Mouse (Mus musculus) MEL (cell line): ENCODE results near the gene Pla2g6. TPM values are rescaled to one million over a fixed set of nuclear protein-coding genes. Genes with fewer than 3 reads are reported as not detected.

Experiments
- DNase-seq: peaks from one replicate; pipeline ENCODE4 v3.0.0; 2011; ENCODE audit warnings: low read depth, low spot score
- H3K27ac ChIP-seq: 2 replicates; pipeline ENCODE4 v1.5.1; 2012; ENCODE audit warnings: low read depth, mild to moderate bottlenecking, control low read depth, low read length, moderate library complexity; ENCODE audit not compliant: control insufficient read depth
- H3K27me3 ChIP-seq, 2 experiments: fragments of 150-350 bp in 1 of 2; sonication (generic) in 1 of 2; 2 replicates each; pipeline ENCODE4 v1.6.1; 2012; ENCODE audit warnings: low read length in 2 of 2, mild to moderate bottlenecking in 2 of 2, improper control_type of control experiment in 1 of 2, moderate library complexity in 1 of 2; ENCODE audit not compliant: insufficient read depth in 2 of 2, control insufficient read depth in 1 of 2
- H3K36me3 ChIP-seq, 2 experiments: 2 replicates each; pipeline ENCODE4 v1.6.1; 2012 to 2014; ENCODE audit warnings: low read length in 2 of 2, improper control_type of control experiment in 1 of 2, inconsistent platforms in 1 of 2, mild to moderate bottlenecking in 1 of 2; ENCODE audit not compliant: insufficient read depth in 2 of 2, control insufficient read depth in 1 of 2
- H3K4me1 ChIP-seq, 2 experiments: fragments of 150-350 bp in 1 of 2; sonication (generic) in 1 of 2; 2 replicates each; pipeline ENCODE4 v1.6.1; 2012; ENCODE audit warnings: low read length in 2 of 2, improper control_type of control experiment in 1 of 2, mild to moderate bottlenecking in 1 of 2; ENCODE audit not compliant: insufficient read depth in 2 of 2, control insufficient read depth in 1 of 2
- H3K4me3 ChIP-seq, 2 experiments: fragments of 150-350 bp in 1 of 2; sonication (generic) in 1 of 2; 2 replicates each; pipeline ENCODE4 v1.5.1; 2012; ENCODE audit warnings: low read depth in 2 of 2, low read length in 2 of 2, mild to moderate bottlenecking in 2 of 2, moderate library complexity in 2 of 2, control low read depth in 1 of 2, improper control_type of control experiment in 1 of 2; ENCODE audit not compliant: control insufficient read depth in 1 of 2, insufficient read depth in 1 of 2
- H3K79me2 ChIP-seq: 2 replicates; pipeline ENCODE4 v1.6.1; 2012; ENCODE audit warnings: mild to moderate bottlenecking, low read length, moderate library complexity; ENCODE audit not compliant: control insufficient read depth, poor library complexity, insufficient read depth
- H3K9ac ChIP-seq: 2 replicates; pipeline ENCODE4 v1.6.1; 2012; ENCODE audit warnings: low read depth, mild to moderate bottlenecking, control low read depth, low read length, moderate library complexity; ENCODE audit not compliant: control insufficient read depth, poor library complexity, severe bottlenecking
- H3K9me3 ChIP-seq: fragments of 150-350 bp; sonication (generic); replicated peaks from 2 replicates; pipeline ENCODE4 v1.6.1; 2012; ENCODE audit warnings: mild to moderate bottlenecking, low read length, improper control_type of control experiment, moderate library complexity; ENCODE audit not compliant: insufficient read depth
- BHLHE40 ChIP-seq: IDR thresholded peaks from 2 replicates; pipeline ENCODE4 v1.6.1; 2012; ENCODE audit warnings: low read depth, mild to moderate bottlenecking, inconsistent platforms, low read length, improper control_type of control experiment, borderline replicate concordance
- CTCF ChIP-seq, 3 experiments: IDR thresholded peaks in 2 of 3; conservative IDR thresholded peaks in 1 of 3; 2 replicates each; pipeline ENCODE4 v1.5.1; 2011 to 2012; ENCODE audit warnings: low read length in 3 of 3, low read depth in 2 of 3, mild to moderate bottlenecking in 2 of 3, improper control_type of control experiment in 1 of 3, inconsistent platforms in 1 of 3, mixed read lengths in 1 of 3, moderate library complexity in 1 of 3; ENCODE audit not compliant: control insufficient read depth in 1 of 3, insufficient read depth in 1 of 3, poor library complexity in 1 of 3, severe bottlenecking in 1 of 3
- E2F4 ChIP-seq: IDR thresholded peaks from 2 replicates; pipeline ENCODE4 v1.6.1; 2011; ENCODE audit warnings: low read depth, low read length, improper control_type of control experiment, borderline replicate concordance
- ELF1 ChIP-seq: IDR thresholded peaks from 2 replicates; pipeline ENCODE4 v1.6.1; 2014; ENCODE audit warnings: low read depth, mild to moderate bottlenecking, inconsistent platforms, low read length, improper control_type of control experiment, moderate library complexity
- ETS1 ChIP-seq: IDR thresholded peaks from 2 replicates; pipeline ENCODE4 v1.6.1; 2012; ENCODE audit warnings: low read depth, mild to moderate bottlenecking, inconsistent platforms, low read length, improper control_type of control experiment, moderate library complexity
- HCFC1 ChIP-seq: IDR thresholded peaks from 2 replicates; pipeline ENCODE4 v1.6.1; 2012; ENCODE audit warnings: low read depth, mild to moderate bottlenecking, inconsistent platforms, low read length, improper control_type of control experiment, moderate library complexity
- MAFK ChIP-seq: IDR thresholded peaks from 2 replicates; pipeline ENCODE4 v1.6.1; 2011; ENCODE audit warnings: low read depth, mild to moderate bottlenecking, low read length, improper control_type of control experiment, borderline replicate concordance
- MAX ChIP-seq: IDR thresholded peaks from 2 replicates; pipeline ENCODE4 v1.6.1; 2011; ENCODE audit warnings: low read length, improper control_type of control experiment
- MAZ ChIP-seq: IDR thresholded peaks from 2 replicates; pipeline ENCODE4 v1.6.1; 2012; ENCODE audit warnings: low read depth, mild to moderate bottlenecking, inconsistent platforms, low read length, improper control_type of control experiment
- MYC ChIP-seq: IDR thresholded peaks from 2 replicates; pipeline ENCODE4 v1.6.1; 2011; ENCODE audit warnings: low read depth, mild to moderate bottlenecking, low read length, improper control_type of control experiment, moderate library complexity
- NRF1 ChIP-seq: IDR thresholded peaks from 2 replicates; pipeline ENCODE4 v1.6.1; 2014; ENCODE audit warnings: low read depth, mild to moderate bottlenecking, inconsistent platforms, low read length, improper control_type of control experiment, moderate library complexity; ENCODE audit not compliant: poor library complexity, insufficient read depth, severe bottlenecking
- POLR2A ChIP-seq, 2 experiments: IDR thresholded peaks; 2 replicates each; pipeline ENCODE4 v1.6.1; 2011 to 2012; ENCODE audit warnings: low read length in 2 of 2, mild to moderate bottlenecking in 2 of 2, control low read depth in 1 of 2, improper control_type of control experiment in 1 of 2, low read depth in 1 of 2, moderate library complexity in 1 of 2; ENCODE audit not compliant: control insufficient read depth in 1 of 2, insufficient read depth in 1 of 2, poor library complexity in 1 of 2
- POLR2AphosphoS2 ChIP-seq: IDR thresholded peaks from 2 replicates; pipeline ENCODE4 v1.6.1; 2011; ENCODE audit warnings: low read length, improper control_type of control experiment
- SMC3 ChIP-seq: IDR thresholded peaks from 2 replicates; pipeline ENCODE4 v1.6.1; 2011; ENCODE audit warnings: low read depth, low read length, improper control_type of control experiment
- TBP ChIP-seq: IDR thresholded peaks from 2 replicates; pipeline ENCODE4 v1.8.0; 2011; ENCODE audit warnings: low read depth, low read length, improper control_type of control experiment
- TCF12 ChIP-seq: IDR thresholded peaks from 2 replicates; pipeline ENCODE4 v1.6.1; 2014; ENCODE audit warnings: low read depth, mild to moderate bottlenecking, inconsistent platforms, low read length, improper control_type of control experiment, moderate library complexity
- USF1 ChIP-seq: IDR thresholded peaks from 2 replicates; pipeline ENCODE4 v1.6.1; 2014; ENCODE audit warnings: low read depth, mild to moderate bottlenecking, inconsistent platforms, low read length, improper control_type of control experiment, moderate library complexity
- USF2 ChIP-seq, 2 experiments: IDR thresholded peaks; 2 replicates each; pipeline ENCODE4 v1.6.1; 2011 to 2012; ENCODE audit warnings: improper control_type of control experiment in 2 of 2, low read length in 2 of 2, borderline replicate concordance in 1 of 2, inconsistent platforms in 1 of 2, low read depth in 1 of 2, mild to moderate bottlenecking in 1 of 2; ENCODE audit not compliant: insufficient read depth in 1 of 2
- ZKSCAN1 ChIP-seq: IDR thresholded peaks from 2 replicates; pipeline ENCODE4 v1.6.1; 2012; ENCODE audit warnings: low read depth, mild to moderate bottlenecking, inconsistent platforms, low read length, improper control_type of control experiment, moderate library complexity
- ZMIZ1 ChIP-seq: IDR thresholded peaks from 2 replicates; pipeline ENCODE4 v1.6.1; 2012; ENCODE audit warnings: low read depth, mild to moderate bottlenecking, inconsistent platforms, low read length, improper control_type of control experiment, moderate library complexity
- polyA plus RNA-seq, 2 experiments: library from polyadenylated mRNA; stranded (reverse) in 1 of 2; unstranded in 1 of 2; fragments of >175 nt in 1 of 2; fragments of >200 nt in 1 of 2; gene quantifications; 2 replicates each; pipeline versions ENCODE4 v1.2.1 to v1.2.4; 2012; ENCODE audit warnings: low replicate concordance in 2 of 2, low read depth in 1 of 2; ENCODE audit not compliant: insufficient read length in 2 of 2, insufficient read depth in 1 of 2, missing spikeins in 1 of 2
- total RNA-seq: library from RNA; depleted of rRNA; stranded (reverse); fragments of 300-350 nt; gene quantifications from 2 replicates; pipeline ENCODE4 v1.2.3, GENCODE M21; 2012

Gene Pla2g6
- total and polyA plus RNA-seq, 3 experiments, result 11.8 to 24.7 TPM; not detected in 1

DNA sequence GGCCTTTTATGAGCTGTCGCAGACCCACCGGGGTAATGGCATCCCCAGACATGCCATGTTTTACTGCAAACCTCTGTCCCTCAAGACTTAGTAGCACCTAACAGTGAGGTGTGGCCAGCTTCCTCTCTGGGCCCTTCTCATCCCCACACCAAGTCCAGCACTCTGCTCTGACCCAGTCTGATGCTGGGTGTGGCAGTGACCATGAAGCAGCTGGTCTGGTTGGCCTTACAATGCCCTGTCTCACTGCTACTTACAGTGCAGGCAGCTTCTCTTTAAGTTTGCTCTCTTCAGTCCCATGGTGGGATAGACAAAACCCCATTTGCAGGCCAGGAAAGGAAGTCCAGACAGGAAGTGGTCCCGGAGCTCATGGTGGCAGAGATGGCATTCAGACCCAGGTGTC is 82.9 kb downstream of the Pla2g6 start:
- peaks cover 0 to 2% of the 10 kb centered on the region in 2 experiments; a peak in 1 of 4 replicates for H3K36me3 ChIP-seq
- H3K4me1 ChIP-seq, result no peaks in the 10 kb centered on the region
- H3K27ac ChIP-seq, result no peak overlapping the region
- H3K27me3 ChIP-seq, result no peaks in the 10 kb centered on the region
- DNase-seq, result no peak
- no peak overlapping the region for H3K9ac ChIP-seq
- no peaks in the 10 kb centered on the region for H3K9me3 ChIP-seq
- no peak for TF ChIP-seq MAFK
- no peak for TF ChIP-seq POLR2AphosphoS2
- no peak for TF ChIP-seq NRF1
- no peak for TF ChIP-seq HCFC1
- TF ChIP-seq BHLHE40, result no peak
- TF ChIP-seq MAX, result no peak
- TF ChIP-seq USF2 (IDR thresholded peaks at IDR 0.05; ENCODE audit: borderline replicate concordance in 1 of 2, insufficient read depth in 1 of 2, low read depth in 1 of 2, low read length in 2 of 2), result no peak
- no peak for TF ChIP-seq ELF1
- TF ChIP-seq SMC3, result no peak
- TF ChIP-seq POLR2A (IDR thresholded peaks at IDR 0.05; ENCODE audit: control insufficient read depth in 1 of 2, insufficient read depth in 1 of 2, low read depth in 1 of 2, low read length in 2 of 2, poor library complexity in 1 of 2), result no peak
- no peak for TF ChIP-seq TBP
- no peak for TF ChIP-seq MYC
- no peak for TF ChIP-seq TCF12
- TF ChIP-seq ZMIZ1, result no peak
- no peak for TF ChIP-seq MAZ
- no peak for TF ChIP-seq ETS1
- no peak for TF ChIP-seq E2F4
- TF ChIP-seq ZKSCAN1, result no peak
- no peak for TF ChIP-seq USF1
- no peaks in the 10 kb centered on the region for H3K79me2 ChIP-seq
- H3K4me3 ChIP-seq, result no peak overlapping the region

DNA sequence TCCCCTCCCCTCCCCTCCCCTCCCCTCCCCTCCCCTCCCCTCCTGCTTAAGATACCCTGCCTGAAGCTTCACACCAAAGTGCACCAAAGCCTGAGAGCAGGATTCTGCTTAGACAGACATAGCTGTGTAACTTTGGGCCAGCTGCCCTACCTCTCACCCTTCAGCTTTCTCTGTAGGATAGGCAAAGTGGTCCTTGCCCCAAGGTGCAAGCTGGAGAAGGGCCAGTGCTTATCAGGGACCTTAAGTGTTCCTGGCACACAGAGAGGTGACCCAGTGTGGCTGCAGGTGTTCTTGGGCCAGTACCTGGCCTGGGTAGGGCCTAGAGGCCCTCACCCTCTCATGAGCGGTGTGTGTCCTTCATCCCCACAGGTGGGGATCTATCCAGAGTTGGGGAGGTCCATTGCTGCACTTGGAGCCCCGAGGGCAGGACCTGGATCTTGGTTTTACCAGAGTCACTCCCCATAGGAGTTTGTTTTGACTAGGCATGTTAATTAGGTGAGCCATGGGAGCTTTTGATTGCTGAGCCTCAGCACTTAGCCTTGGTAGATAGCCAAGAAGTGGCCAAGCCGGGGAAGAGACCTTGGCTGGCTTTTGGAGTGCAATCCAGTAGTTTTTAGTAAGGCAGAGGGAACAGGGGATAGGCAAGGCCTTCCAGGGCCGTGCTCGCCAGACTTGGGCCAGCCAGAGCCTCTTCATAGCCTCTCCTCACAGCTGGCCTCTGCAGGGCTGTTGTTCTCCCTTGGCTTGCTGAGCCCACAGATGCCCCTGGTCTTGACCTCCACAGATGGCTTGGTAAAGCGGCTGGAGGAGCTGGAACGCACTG is 83.9 kb downstream of the Pla2g6 start:
- Histone ChIP-seq H3K4me3 (no peak overlapping the region), H3K27me3 (no peaks in the 10 kb centered on the region), H3K27ac (no peak overlapping the region), H3K9me3 (no peaks in the 10 kb centered on the region), H3K79me2 (no peaks in the 10 kb centered on the region), H3K36me3 (peaks cover 0 to 2% of the 10 kb centered on the region in 2 experiments; a peak in 1 of 4 replicates), H3K4me1 (no peaks in the 10 kb centered on the region), H3K9ac (no peak overlapping the region)
- no peak for DNase-seq
- TF ChIP-seq ZMIZ1 (no peak), TCF12 (no peak), CTCF (IDR thresholded peaks at IDR 0.05 in 2 of 3, conservative IDR thresholded peaks at IDR 0.05 in 1 of 3; ENCODE audit: control insufficient read depth in 1 of 3, insufficient read depth in 1 of 3, low read depth in 2 of 3, low read length in 3 of 3, poor library complexity in 1 of 3, severe bottlenecking in 1 of 3) (no peak), MYC (no peak), ELF1 (no peak)
